Mouse (Mus musculus): ENCODE measurements around the gene Bcar3. TPM values are rescaled to one million over a fixed set of nuclear protein-coding genes. Genes with fewer than 3 reads are reported as not detected.

Gene Bcar3
- polyA plus RNA-seq, 1 experiment = 93.8 TPM

GRCm38 (mm10) chr3:122456807-122457206, 162.9 kb downstream of the Bcar3 start:
- Histone ChIP-seq H3K4me1 (ENCODE audit: control insufficient read depth, insufficient read depth, insufficient read length, low read length) (0 out of 2 replicates have a peak, but pooled peaks cover 6% of the 10 kb centered on the region), H3K27ac (ENCODE audit: insufficient read depth, low read depth, low read length) (no peak overlapping the region), H3K4me3 (ENCODE audit: low read depth, low read length) (no peak overlapping the region), H3K27me3 (ENCODE audit: control insufficient read depth, insufficient read depth, low read length) (no peaks in the 10 kb centered on the region), H3K36me3 (ENCODE audit: control insufficient read depth, insufficient read depth, low read length) (peaks cover 1% of the 10 kb centered on the region; the same call in 1 of the 2 replicates)
- TF ChIP-seq CTCF (IDR thresholded peaks at IDR 0.05; ENCODE audit: extremely low read depth, insufficient read length, insufficient replicate concordance, low read depth, low read length) (no peak), POLR2A (IDR thresholded peaks at IDR 0.05; ENCODE audit: low read depth, low read length) (no peak)
- 73% methylated on average over 4 of the region's 4 CpGs for WGBS

GRCm38 (mm10) chr3:122457723-122458122, 163.8 kb downstream of the Bcar3 start:
- Histone ChIP-seq H3K36me3 (ENCODE audit: control insufficient read depth, insufficient read depth, low read length) (peaks cover 1% of the 10 kb centered on the region; the same call in 1 of the 2 replicates), H3K4me3 (ENCODE audit: low read depth, low read length) (no peak overlapping the region)

GRCm38 (mm10) chr3:122458743-122459142, 164.8 kb downstream of the Bcar3 start:
- no peaks in the 10 kb centered on the region for H3K27me3 ChIP-seq (ENCODE audit: control insufficient read depth, insufficient read depth, low read length)
- peaks cover 10% of the 10 kb centered on the region; the same call in 1 of the 2 replicates for H3K4me1 ChIP-seq (ENCODE audit: control insufficient read depth, insufficient read depth, insufficient read length, low read length)
- no peak overlapping the region for H3K27ac ChIP-seq (ENCODE audit: insufficient read depth, low read depth, low read length)
- peaks cover 1% of the 10 kb centered on the region; the same call in 1 of the 2 replicates for H3K36me3 ChIP-seq (ENCODE audit: control insufficient read depth, insufficient read depth, low read length)
- WGBS = 72% methylated on average over 8 of the region's 8 CpGs
- no peak for TF ChIP-seq POLR2A (IDR thresholded peaks at IDR 0.05; ENCODE audit: low read depth, low read length)
- no peak for TF ChIP-seq CTCF (IDR thresholded peaks at IDR 0.05; ENCODE audit: extremely low read depth, insufficient read length, insufficient replicate concordance, low read depth, low read length)
- H3K4me3 ChIP-seq (ENCODE audit: low read depth, low read length) = no peak overlapping the region

More at GRCm38 (mm10) chr3:122457723-122458122, 163.8 kb downstream of the Bcar3 start:
- H3K4me1 ChIP-seq (ENCODE audit: control insufficient read depth, insufficient read depth, insufficient read length, low read length) = peaks cover 10% of the 10 kb centered on the region; the same call in 1 of the 2 replicates
- H3K27me3 ChIP-seq (ENCODE audit: control insufficient read depth, insufficient read depth, low read length) = no peaks in the 10 kb centered on the region
- 68% methylated on average over 1 of the region's 1 CpGs for WGBS
- no peak for TF ChIP-seq CTCF (IDR thresholded peaks at IDR 0.05; ENCODE audit: extremely low read depth, insufficient read length, insufficient replicate concordance, low read depth, low read length)
- TF ChIP-seq POLR2A (IDR thresholded peaks at IDR 0.05; ENCODE audit: low read depth, low read length) = no peak
- no peak overlapping the region for H3K27ac ChIP-seq (ENCODE audit: insufficient read depth, low read depth, low read length)

- Histone ChIP-seq H3K27ac (ENCODE audit: insufficient read depth, low read depth, low read length) (peak overlapping the region; percentile 18; the same call in 1 of the 2 replicates), H3K4me1 (ENCODE audit: control insufficient read depth, insufficient read depth, insufficient read length, low read length) (peaks cover 10% of the 10 kb centered on the region; the same call in 1 of the 2 replicates), H3K27me3 (ENCODE audit: control insufficient read depth, insufficient read depth, low read length) (no peaks in the 10 kb centered on the region), H3K36me3 (ENCODE audit: control insufficient read depth, insufficient read depth, low read length) (no peaks in the 10 kb centered on the region), H3K4me3 (ENCODE audit: low read depth, low read length) (no peak overlapping the region)
- WGBS = 84% methylated on average over 8 of the region's 8 CpGs
- TF ChIP-seq CTCF (IDR thresholded peaks at IDR 0.05; ENCODE audit: extremely low read depth, insufficient read length, insufficient replicate concordance, low read depth, low read length) = no peak
- TF ChIP-seq POLR2A (IDR thresholded peaks at IDR 0.05; ENCODE audit: low read depth, low read length) = no peak
Observed at GRCm38 (mm10) chr3:122460848-122461511, 167.0 kb downstream of the Bcar3 start.

- WGBS = 92% methylated on average over 11 of the region's 11 CpGs
Observed at GRCm38 (mm10) chr3:122461512-122461881, 167.6 kb downstream of the Bcar3 start.

GRCm38 (mm10) chr3:122461932-122462871, 168.3 kb downstream of the Bcar3 start:
- 53% methylated on average over 18 of the region's 18 CpGs for WGBS
- Histone ChIP-seq H3K36me3 (ENCODE audit: control insufficient read depth, insufficient read depth, low read length) (no peaks in the 10 kb centered on the region), H3K27ac (ENCODE audit: insufficient read depth, low read depth, low read length) (peak overlapping the region; percentile 15; the same call in 1 of the 2 replicates), H3K4me3 (ENCODE audit: low read depth, low read length) (no peak overlapping the region), H3K27me3 (ENCODE audit: control insufficient read depth, insufficient read depth, low read length) (no peaks in the 10 kb centered on the region), H3K4me1 (ENCODE audit: control insufficient read depth, insufficient read depth, insufficient read length, low read length) (peaks cover 10% of the 10 kb centered on the region; the same call in 1 of the 2 replicates)
- TF ChIP-seq POLR2A (IDR thresholded peaks at IDR 0.05; ENCODE audit: low read depth, low read length) (no peak), CTCF (IDR thresholded peaks at IDR 0.05; ENCODE audit: extremely low read depth, insufficient read length, insufficient replicate concordance, low read depth, low read length) (no peak)

More at GRCm38 (mm10) chr3:122461512-122461881, 167.6 kb downstream of the Bcar3 start:
- Histone ChIP-seq H3K27ac (ENCODE audit: insufficient read depth, low read depth, low read length) (0 out of 2 replicates have a peak overlapping the region, but pooled peaks have one; percentile 18), H3K27me3 (ENCODE audit: control insufficient read depth, insufficient read depth, low read length) (no peaks in the 10 kb centered on the region), H3K4me3 (ENCODE audit: low read depth, low read length) (no peak overlapping the region), H3K36me3 (ENCODE audit: control insufficient read depth, insufficient read depth, low read length) (no peaks in the 10 kb centered on the region), H3K4me1 (ENCODE audit: control insufficient read depth, insufficient read depth, insufficient read length, low read length) (peaks cover 10% of the 10 kb centered on the region; the same call in 1 of the 2 replicates)
- TF ChIP-seq POLR2A (IDR thresholded peaks at IDR 0.05; ENCODE audit: low read depth, low read length) = no peak
- no peak for TF ChIP-seq CTCF (IDR thresholded peaks at IDR 0.05; ENCODE audit: extremely low read depth, insufficient read length, insufficient replicate concordance, low read depth, low read length)

Measured in small intestine, adult 2 months (tissue).